Mouse (Mus musculus) kidney, adult 9 months (tissue): ENCODE measurements around the gene Ncor2.

Source experiments
- DNase-seq: peaks from one replicate; pipeline ENCODE4 v3.0.0; 2022

The Ncor2 gene

DNA sequence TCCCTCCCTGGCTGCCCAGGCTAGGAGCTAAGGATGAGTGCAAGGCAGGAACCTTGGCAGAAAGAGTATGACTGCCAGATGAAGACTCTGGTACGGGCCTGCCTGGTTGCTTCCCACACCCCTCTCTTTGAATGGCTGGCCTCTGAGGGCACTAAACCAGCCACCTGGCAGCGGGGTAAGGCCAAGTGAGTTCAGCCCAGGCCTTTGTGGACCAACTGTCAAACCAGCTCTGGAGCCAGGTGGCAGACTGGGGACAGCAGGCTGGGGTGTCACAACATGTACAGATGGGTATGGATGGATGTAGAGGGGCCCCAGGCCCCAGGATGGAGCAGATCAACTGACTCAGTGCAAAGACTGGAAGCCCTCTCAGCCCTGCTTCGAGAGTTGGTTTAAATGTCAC is 164.0 kb downstream of the Ncor2 start:
- DNase-seq, result no peak

DNA sequence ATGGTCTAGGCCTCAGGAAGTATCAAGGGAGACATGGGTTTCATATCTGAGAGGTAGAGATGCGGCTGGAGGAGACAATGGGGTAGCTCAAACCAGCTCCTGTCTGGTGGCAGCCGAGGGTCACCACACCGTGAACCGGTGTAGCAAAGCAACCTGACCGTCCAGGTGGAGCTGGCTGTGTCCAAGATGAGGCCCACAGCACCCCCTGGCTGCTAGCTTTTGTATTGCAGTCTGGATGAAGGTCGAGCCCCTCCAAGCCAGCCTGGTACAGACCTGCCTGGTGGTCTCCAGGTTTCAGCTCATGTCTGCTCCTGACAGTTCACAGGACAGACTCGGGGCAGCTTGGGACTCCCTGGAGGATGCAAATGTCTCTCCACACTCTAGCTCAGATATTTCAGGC is 164.5 kb downstream of the Ncor2 start:
- DNase-seq, result peak; percentile 73

DNA sequence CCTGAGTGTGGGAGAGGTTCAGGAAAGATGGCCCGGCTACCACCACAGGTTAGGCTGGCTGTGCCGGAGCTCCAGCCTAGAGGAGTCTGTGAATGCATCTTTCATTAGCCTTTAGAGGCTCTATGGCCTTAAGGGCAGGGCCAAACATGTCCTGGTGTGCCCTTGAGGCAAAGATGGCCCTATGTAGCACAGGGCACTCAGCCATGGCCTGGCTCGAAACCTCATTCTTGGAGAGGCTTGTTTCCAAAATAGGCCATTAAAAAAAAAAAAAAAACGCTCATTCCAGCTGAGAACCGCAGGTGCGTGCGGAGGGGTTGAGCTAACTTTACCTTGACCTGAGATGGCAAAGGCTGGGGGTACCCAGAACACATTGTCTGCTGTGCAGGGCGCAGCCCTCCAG is 167.4 kb downstream of the Ncor2 start:
- no peak for DNase-seq

DNA sequence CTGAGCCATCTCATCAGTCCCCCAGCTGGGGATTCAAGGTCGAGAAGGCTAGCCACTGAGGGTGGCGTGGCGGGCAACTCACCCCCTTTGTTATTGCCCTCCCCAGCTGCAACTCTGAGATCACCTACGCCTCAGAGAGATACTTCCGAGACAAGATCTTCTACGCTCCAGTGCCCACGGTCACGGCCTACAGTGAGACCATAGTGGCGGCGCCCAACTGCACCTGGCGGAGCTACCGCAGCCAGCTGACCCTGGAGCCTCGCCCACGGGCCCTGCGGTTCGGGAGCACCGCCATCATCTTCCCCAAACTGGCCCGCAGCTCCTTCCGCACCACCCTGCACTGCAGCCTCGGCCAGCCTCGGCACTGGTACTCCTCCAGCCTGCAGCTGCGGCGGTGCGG is 167.9 kb downstream of the Ncor2 start:
- DNase-seq, result no peak

DNA sequence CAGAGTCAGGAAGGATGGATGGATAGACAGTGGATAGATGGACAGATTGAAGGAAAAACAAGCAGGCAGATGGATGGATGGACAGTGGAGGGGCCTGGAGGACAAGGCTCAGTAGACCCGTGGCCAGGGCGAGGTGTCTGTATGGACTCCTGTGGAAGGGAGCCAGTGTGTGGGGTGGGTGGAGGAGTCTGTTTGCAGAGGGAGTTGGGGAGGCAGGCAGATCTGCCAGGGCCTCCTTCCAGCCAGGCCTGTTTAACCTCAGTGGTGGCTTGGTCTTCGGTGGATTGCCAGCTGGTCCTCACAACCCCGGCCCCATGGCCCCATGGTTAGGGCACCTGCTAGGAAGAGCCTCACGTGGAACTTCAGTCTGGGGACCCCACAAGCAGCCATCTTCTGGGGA is 172.1 kb downstream of the Ncor2 start:
- no peak for DNase-seq

DNA sequence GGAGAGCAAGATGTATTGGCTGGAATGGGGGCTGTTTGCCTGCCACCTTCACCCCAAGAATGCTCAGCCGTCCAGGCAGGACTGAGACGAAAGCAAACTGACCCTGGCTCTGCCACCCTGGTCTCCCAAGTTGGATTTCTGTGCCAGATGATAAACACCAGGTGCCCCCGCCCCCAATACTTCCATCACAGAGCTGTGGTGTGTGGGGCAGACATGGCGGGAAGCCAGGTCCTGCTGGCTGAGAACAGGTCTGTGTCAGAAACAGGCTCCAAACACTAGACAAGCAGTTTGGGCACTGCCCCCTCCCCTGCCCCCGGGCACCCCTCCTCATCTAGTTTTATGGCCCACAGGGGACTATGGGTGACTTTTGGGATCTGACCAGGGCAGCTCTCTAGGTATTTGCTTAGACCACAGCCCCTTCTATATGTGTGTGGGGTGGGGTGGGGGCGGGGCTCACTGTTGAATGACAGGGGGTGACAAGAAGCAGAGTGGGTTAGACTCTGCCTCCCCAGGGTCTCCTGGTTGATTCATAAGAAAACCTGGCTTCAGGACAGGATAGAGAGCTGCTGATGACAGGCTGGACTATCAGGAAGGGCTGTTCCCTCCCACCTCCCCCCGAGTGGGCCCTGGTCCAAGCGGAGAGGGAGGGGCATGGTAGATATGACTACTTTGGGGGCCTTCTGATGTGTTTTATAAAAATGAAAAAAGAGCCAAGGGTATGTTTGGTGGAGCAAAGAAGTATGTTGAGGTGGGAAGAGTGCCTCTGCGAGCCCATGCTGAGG is 173.0 kb downstream of the Ncor2 start:
- no peak for DNase-seq

DNA sequence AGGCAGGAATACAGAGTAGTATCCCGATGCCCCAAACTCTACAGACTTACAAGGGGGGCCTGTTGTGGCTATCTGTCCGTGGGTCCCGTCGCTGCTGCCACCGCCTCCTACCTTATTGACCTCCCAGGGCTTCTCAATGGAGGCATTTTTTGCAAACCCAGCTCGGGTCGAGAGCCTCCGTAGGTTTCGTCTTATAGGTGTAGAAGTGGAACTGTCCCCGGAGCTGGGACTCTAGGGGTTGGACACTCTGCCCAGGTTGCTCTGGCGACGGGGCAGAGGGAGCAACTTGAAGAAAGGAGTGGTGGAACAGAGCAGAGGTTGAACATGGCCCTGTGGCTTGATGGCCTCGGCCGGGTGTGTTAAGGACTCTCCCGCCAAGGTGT is 175.2 kb downstream of the Ncor2 start:
- no peak for DNase-seq

DNA sequence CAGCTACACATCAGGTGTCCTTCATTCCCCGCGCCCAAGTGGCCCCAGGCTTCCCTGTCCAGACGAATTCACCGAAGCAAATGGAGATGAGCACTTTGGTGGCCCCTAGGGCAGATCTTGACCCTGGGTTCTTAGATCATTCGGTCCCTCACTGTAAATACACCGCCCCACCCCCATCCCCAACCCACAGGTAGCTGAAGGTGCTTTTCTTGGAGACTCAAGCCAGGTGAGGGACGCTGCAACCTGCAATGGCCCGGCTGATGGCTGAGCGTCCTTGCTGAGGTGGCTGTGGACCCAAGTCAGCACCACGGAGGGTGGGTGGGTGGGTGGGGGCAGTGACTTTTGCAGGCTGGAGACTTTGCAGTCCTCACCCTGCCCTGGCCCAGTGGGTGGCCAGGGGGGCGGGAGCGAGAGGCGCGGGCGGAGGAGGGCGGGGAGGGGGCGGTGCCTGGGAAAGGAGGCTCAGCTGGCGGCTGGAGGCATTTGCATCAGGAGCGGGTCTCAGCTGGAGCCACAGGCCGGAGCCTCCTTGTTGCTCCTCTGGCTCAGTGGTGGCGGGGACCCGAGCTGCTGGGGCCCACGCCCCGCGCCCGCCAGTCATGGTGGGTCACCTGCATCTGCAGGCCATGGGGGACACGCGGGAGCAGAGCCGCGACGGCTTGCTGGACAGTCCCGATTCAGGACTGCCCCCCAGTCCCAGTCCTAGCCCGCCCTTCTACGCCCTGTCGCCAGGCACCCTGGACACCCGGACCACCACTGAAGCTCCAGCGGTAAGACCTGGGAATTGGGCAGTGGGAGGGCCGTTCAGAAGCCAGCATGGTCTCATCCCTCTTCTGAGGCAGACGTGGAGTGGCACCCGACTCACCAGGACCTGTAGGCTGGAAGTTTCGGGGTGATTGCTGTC is 175.8 kb downstream of the Ncor2 start, which contains the start of gene Rflna:
Gene Rflna (plus strand): TSS at position 253 of the 904 bp plus-strand sequence.
- DNase-seq, result no peak

DNA sequence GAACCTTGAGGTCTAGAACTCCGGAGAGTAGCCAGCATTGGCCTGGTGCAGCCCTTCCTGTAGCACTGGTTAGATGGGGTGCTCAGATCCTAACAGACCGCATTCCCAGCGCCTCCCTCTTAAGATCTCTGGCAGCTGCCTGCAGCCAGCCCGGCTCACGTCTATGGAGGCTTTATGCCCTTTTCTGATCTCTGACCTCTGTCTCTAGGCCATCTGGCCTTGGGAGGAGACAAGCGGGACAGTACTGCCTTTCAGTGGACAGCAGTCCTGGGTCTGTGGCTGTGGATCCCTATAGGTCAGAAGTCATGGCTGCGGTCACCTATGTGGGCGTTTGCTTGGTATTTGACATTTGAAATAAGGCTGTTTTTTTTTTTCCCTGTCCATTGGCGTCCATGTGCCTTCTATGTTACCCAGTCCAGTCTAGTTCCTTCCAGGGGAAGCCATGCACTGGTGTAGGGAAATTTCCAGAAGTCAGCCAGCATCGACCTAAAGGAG is 178.2 kb downstream of the Ncor2 start:
- DNase-seq, result no peak

DNA sequence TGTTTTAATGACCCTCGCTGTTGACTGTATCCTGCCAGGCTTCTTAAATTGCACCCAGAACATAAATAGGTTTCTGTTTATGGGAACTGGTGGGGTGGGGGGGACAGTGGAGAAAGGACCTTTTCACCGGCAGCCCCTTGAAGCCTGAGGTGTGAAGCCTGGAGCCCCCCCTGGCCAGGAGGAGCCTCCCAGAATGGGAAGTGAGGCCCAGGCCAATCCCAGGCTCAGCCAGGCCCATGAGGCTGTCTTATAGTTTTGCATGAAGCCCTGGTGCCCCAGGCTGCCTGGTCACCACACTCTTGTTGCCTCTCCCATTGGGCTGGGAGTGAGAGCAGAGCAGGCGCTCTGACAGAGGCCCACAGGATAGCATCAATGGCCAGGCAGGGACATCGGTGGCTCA is 181.1 kb downstream of the Ncor2 start:
- no peak for DNase-seq

DNA sequence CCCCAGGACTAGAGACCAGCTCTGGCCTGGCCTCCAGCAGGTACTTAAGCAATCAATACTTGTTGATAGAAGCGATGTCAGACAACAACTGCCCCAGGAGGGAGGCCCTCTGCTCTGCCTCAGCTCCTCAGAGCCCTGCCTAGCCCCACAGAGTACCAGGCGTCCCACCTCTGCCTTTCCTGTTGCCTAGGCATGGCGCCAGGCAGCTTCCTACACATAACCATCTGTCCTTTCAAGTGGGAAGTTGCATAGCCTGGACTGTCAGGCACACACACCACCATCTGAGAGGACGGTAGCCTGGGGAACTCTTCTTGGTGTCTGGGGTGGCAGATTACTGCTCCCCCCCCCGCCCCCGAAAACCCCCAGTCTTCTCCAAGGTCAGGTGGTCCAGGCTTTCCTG is 182.2 kb downstream of the Ncor2 start:
- peak; percentile 47 for DNase-seq

DNA sequence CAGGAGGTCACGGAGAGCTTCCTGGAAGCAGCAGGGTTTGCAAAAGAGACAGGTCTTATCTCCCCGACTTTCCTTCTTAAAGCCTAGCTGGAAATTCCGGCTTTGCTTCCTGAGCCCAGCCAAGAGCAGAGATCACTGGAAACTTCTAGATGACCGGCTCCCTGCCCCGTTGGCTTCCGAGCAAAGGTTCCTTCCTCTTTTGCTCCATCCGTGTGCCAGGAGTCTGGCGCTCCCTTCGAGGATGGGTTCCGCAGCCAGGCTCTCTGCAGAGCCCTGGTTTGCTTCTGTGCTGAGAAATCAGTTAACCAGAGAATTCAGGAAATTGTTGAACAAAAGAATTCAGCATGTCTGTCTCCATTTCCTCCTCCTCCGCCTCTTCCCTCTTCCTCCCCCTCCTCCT is 186.1 kb downstream of the Ncor2 start:
- DNase-seq, result peak; percentile 61

DNA sequence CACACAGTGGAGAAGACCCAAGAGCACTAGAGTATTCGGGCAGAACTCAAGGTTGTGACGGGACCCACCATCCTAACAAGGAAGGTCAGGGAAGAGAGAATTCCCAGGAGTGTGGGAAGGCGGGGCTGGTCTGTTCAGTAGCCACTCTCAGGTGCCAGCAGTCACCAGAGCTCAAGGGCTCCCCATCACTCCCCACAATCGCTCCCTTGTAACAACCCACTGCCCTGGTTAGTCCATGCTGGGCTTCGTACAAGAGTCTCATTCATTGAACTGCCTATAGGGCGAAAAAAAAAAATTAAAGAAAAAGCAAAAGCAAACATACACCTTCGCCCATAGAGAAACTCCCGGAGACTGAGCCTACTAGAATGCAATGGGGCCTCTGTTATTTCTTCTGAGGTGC is 186.7 kb downstream of the Ncor2 start:
- DNase-seq, result no peak

DNA sequence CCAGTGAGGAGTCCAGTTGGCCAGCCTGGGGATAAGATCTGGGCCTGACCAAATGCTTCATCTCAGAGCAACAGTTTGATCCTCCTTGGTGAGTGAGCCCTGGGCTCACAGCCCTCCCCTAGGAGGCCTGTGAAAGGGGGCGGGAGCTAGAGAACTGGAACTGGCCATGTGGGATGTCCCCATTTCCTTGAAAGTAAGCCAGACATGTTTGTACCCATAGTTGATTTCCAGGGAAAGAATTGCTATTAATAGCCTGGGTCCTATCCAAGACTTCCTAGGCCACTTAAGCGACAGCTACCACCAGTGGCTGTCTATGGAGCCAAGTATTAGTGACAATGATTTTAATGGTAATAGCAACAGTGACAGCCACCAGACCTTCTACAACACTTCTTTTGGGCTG is 189.3 kb downstream of the Ncor2 start:
- DNase-seq, result peak; percentile 62

DNA sequence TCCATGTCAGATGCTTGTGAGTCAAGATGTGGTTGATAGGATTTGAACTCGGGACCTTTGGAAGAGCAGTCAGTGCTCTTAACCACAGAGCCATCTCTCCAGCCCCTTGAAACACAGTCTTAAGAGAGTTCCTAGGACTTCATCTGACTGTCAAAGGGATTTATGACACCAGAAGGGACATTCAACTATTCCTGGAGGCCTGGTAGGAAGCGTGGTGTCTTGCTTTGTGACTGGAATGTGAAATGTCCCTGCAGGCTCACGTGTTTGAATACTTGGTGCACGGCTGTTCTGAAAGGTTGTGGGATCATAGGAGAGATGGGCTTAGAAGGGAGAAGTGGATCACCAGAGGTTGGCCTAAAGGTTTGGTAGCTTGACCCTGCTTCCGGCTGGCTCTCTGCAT is 192.4 kb downstream of the Ncor2 start:
- peak; percentile 62 for DNase-seq

DNA sequence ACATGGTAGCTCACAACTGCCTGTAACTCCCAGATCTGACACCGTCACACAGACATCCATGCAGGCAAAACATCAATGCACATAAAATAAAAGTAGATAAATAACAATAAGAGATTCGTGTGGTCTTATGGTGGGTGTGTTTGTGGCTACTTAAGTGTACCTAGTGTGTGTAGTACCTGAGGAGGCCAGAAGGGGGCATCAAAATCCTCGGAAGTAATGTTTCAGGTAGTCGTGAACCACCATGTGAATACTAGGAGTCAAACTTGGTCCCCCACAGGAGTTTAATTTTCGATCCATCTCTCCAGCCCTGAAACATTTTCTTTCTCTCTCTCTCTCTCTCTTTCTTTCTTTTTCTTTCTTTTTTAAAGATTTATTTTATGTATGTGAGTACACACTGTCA is 192.8 kb downstream of the Ncor2 start:
- DNase-seq, result no peak

DNA sequence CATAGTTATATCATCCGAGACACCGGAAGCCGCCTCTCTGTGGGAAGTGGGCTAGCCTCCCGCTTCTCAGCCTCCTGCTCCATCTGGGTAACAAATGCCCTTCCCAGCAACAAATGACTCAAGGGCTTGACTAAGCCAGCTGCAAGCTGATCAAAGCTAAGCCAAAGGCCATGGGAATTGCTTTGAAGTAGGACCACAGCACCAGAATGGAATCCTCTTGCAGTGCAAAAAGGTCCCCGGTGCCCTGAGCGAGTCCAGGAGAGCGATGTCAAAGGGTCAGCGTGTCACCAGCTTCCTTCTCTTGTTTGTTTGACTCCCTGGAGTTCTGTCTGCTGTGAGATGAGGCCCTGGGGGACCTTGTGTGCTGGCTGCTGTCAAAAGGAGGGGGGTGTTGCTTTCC is 209.2 kb downstream of the Ncor2 start:
- DNase-seq, result no peak
